Mouse (Mus musculus) intestine, embryonic 14.5 days (tissue): ENCODE results near the gene Adm2. TPM values are rescaled to one million over a fixed set of nuclear protein-coding genes. Genes with fewer than 3 reads are reported as not detected.

Experiments used
- ATAC-seq: fragments of 200-750 bp; cut with Nextera tagmentation; replicated peaks from 2 replicates; pipeline ENCODE4 v1.8.0; 2017; ENCODE audit warnings: low read depth, moderate number of reproducible peaks, moderate TSS enrichment, moderate library complexity; ENCODE audit not compliant: low FRiP score, low TSS enrichment
- DNase-seq: peaks from one replicate; pipeline ENCODE4 v3.0.0-alpha.2; 2018; ENCODE audit warnings: low spot score
- H3K27ac ChIP-seq: fragments of 300-500 bp; sonication (generic); 2 replicates; pipeline ENCODE4 v1.5.1; 2014; ENCODE audit warnings: low read depth, mild to moderate bottlenecking, control low read depth
- H3K27me3 ChIP-seq: fragments of 300-500 bp; sonication (generic); replicated peaks from 2 replicates; pipeline ENCODE4 v1.6.1; 2014; ENCODE audit warnings: low read length, control low read depth; ENCODE audit not compliant: control insufficient read depth, insufficient read depth
- H3K36me3 ChIP-seq: fragments of 300-500 bp; sonication (generic); 2 replicates; pipeline ENCODE4 v1.6.1; 2014; ENCODE audit warnings: low read length, control low read depth; ENCODE audit not compliant: control insufficient read depth, insufficient read depth
- H3K4me1 ChIP-seq: fragments of 300-500 bp; sonication (generic); replicated peaks from 2 replicates; pipeline ENCODE4 v1.6.1; 2014; ENCODE audit warnings: low read length, control low read depth, mixed read lengths; ENCODE audit not compliant: control insufficient read depth, insufficient read depth
- H3K4me2 ChIP-seq: fragments of 300-500 bp; sonication (generic); 2 replicates; pipeline ENCODE4 v1.6.1; 2014; ENCODE audit warnings: low read length
- H3K4me3 ChIP-seq: fragments of 300-500 bp; sonication (generic); 2 replicates; pipeline ENCODE4 v1.5.1; 2014; ENCODE audit warnings: low read depth, low read length, control low read depth, mixed read lengths
- H3K9ac ChIP-seq: fragments of 300-500 bp; sonication (generic); 2 replicates; pipeline ENCODE4 v1.6.1; 2014; ENCODE audit warnings: mild to moderate bottlenecking, low read length
- H3K9me3 ChIP-seq: fragments of 300-500 bp; sonication (generic); 2 replicates; pipeline ENCODE4 v1.6.1; 2016; ENCODE audit warnings: low read length, control low read depth; ENCODE audit not compliant: control insufficient read depth
- WGBS: fragments of 180-500 bp; shearing (Covaris S2); extraction: QIAGEN DNeasy Blood & Tissue Kit; methylation state at CpG from one replicate; pipeline ENCODE4 v1.1.7; 2014; 5-methylcytosine and 5-hydroxymethylcytosine counted together
- polyA plus RNA-seq: library from polyadenylated mRNA; unstranded; fragments of >200 nt; fragmentation: Nextera tagmentation; extraction: Ambion mirVana; gene quantifications from 2 replicates; pipeline ENCODE4 v1.2.1, GENCODE M21; 2014

Adm2 gene
- polyA plus RNA-seq, 1 experiment from 2014 or later, result 0.73 TPM

GRCm38 (mm10) chr15:89340136-89340535 is 17.6 kb downstream of the Adm2 start:
- DNase-seq, result no peak
- Histone ChIP-seq H3K9ac (no peak overlapping the region), H3K4me2 (no peak overlapping the region), H3K36me3 (no peaks in the 10 kb centered on the region), H3K4me1 (no peaks in the 10 kb centered on the region), H3K27me3 (no peaks in the 10 kb centered on the region), H3K9me3 (no peaks in the 10 kb centered on the region), H3K27ac (no peak overlapping the region), H3K4me3 (no peak overlapping the region)
- WGBS, result 78% methylated on average over 3 of the region's 3 CpGs
- no peak for ATAC-seq

- H3K4me3 ChIP-seq, result no peak overlapping the region
- no peak overlapping the region for H3K9ac ChIP-seq
- H3K27ac ChIP-seq, result no peak overlapping the region
- H3K36me3 ChIP-seq, result no peaks in the 10 kb centered on the region
- H3K27me3 ChIP-seq, result no peaks in the 10 kb centered on the region
- no peaks in the 10 kb centered on the region for H3K4me1 ChIP-seq
- 50% methylated on average over 1 of the region's 1 CpGs for WGBS
- DNase-seq (no peak), ATAC-seq (no peak)
- no peak overlapping the region for H3K4me2 ChIP-seq
- H3K9me3 ChIP-seq, result no peaks in the 10 kb centered on the region
Observed at GRCm38 (mm10) chr15:89341678-89342077, 19.2 kb downstream of the Adm2 start.

GRCm38 (mm10) chr15:89343325-89343724 is 20.8 kb downstream of the Adm2 start:
- WGBS, result 88% methylated on average over 3 of the region's 3 CpGs
- ATAC-seq (no peak), DNase-seq (no peak)
- no peaks in the 10 kb centered on the region for H3K4me1 ChIP-seq
- no peaks in the 10 kb centered on the region for H3K9me3 ChIP-seq
- no peak overlapping the region for H3K4me3 ChIP-seq
- no peaks in the 10 kb centered on the region for H3K27me3 ChIP-seq
- H3K4me2 ChIP-seq, result no peak overlapping the region
- H3K36me3 ChIP-seq, result no peaks in the 10 kb centered on the region
- no peak overlapping the region for H3K9ac ChIP-seq
- no peak overlapping the region for H3K27ac ChIP-seq

GRCm38 (mm10) chr15:89350447-89350846 is 27.9 kb downstream of the Adm2 start:
- Histone ChIP-seq H3K27me3 (no peaks in the 10 kb centered on the region), H3K27ac (no peak overlapping the region), H3K4me3 (no peak overlapping the region), H3K9me3 (no peaks in the 10 kb centered on the region), H3K36me3 (peaks cover 42% of the 10 kb centered on the region), H3K9ac (no peak overlapping the region), H3K4me1 (peaks cover 7% of the 10 kb centered on the region), H3K4me2 (no peak overlapping the region)
- WGBS, result 87% methylated on average over 5 of the region's 5 CpGs
- ATAC-seq (no peak), DNase-seq (no peak)

- WGBS, result 81% methylated on average over 15 of the region's 15 CpGs
- Histone ChIP-seq H3K27me3 (no peaks in the 10 kb centered on the region), H3K4me1 (peaks cover 7% of the 10 kb centered on the region), H3K36me3 (peaks cover 42% of the 10 kb centered on the region), H3K27ac (no peak overlapping the region), H3K9ac (no peak overlapping the region), H3K9me3 (no peaks in the 10 kb centered on the region), H3K4me3 (no peak overlapping the region), H3K4me2 (no peak overlapping the region)
- no peak for DNase-seq
- ATAC-seq, result no peak
Observed at GRCm38 (mm10) chr15:89351302-89351701, 28.8 kb downstream of the Adm2 start.

GRCm38 (mm10) chr15:89352054-89352453 is 29.5 kb downstream of the Adm2 start:
- no peak overlapping the region for H3K4me2 ChIP-seq
- ATAC-seq (no peak), DNase-seq (no peak)
- no peak overlapping the region for H3K9ac ChIP-seq
- 94% methylated on average over 14 of the region's 14 CpGs for WGBS
- H3K27ac ChIP-seq, result no peak overlapping the region
- H3K4me1 ChIP-seq, result peaks cover 10% of the 10 kb centered on the region
- no peak overlapping the region for H3K4me3 ChIP-seq
- H3K9me3 ChIP-seq, result no peaks in the 10 kb centered on the region
- peaks cover 42% of the 10 kb centered on the region for H3K36me3 ChIP-seq
- no peaks in the 10 kb centered on the region for H3K27me3 ChIP-seq

GRCm38 (mm10) chr15:89352795-89353194 is 30.3 kb downstream of the Adm2 start:
- no peak for DNase-seq
- no peak for ATAC-seq
- WGBS, result 95% methylated on average over 12 of the region's 12 CpGs
- Histone ChIP-seq H3K36me3 (peaks cover 42% of the 10 kb centered on the region), H3K4me1 (peaks cover 14% of the 10 kb centered on the region), H3K4me2 (no peak overlapping the region), H3K27me3 (no peaks in the 10 kb centered on the region), H3K27ac (no peak overlapping the region), H3K4me3 (no peak overlapping the region), H3K9me3 (no peaks in the 10 kb centered on the region), H3K9ac (no peak overlapping the region)

GRCm38 (mm10) chr15:89353837-89354236 is 31.3 kb downstream of the Adm2 start:
- no peak overlapping the region for H3K4me2 ChIP-seq
- 95% methylated on average over 16 of the region's 16 CpGs for WGBS
- no peaks in the 10 kb centered on the region for H3K9me3 ChIP-seq
- H3K27me3 ChIP-seq, result no peaks in the 10 kb centered on the region
- ATAC-seq (no peak), DNase-seq (no peak)
- peaks cover 42% of the 10 kb centered on the region for H3K36me3 ChIP-seq
- H3K4me3 ChIP-seq, result no peak overlapping the region
- H3K27ac ChIP-seq, result no peak overlapping the region
- H3K9ac ChIP-seq, result no peak overlapping the region
- H3K4me1 ChIP-seq, result peaks cover 14% of the 10 kb centered on the region

GRCm38 (mm10) chr15:89354455-89354854 is 31.9 kb downstream of the Adm2 start:
- no peaks in the 10 kb centered on the region for H3K9me3 ChIP-seq
- peaks cover 14% of the 10 kb centered on the region for H3K4me1 ChIP-seq
- ATAC-seq, result no peak
- H3K4me2 ChIP-seq, result peak overlapping the region; percentile 94
- H3K4me3 ChIP-seq, result peak overlapping the region; percentile 94
- H3K9ac ChIP-seq, result peak overlapping the region; percentile 88
- H3K36me3 ChIP-seq, result peaks cover 42% of the 10 kb centered on the region
- WGBS, result 77% methylated on average over 7 of the region's 7 CpGs
- H3K27me3 ChIP-seq, result no peaks in the 10 kb centered on the region
- DNase-seq, result no peak
- H3K27ac ChIP-seq, result no peak overlapping the region
